Mouse (Mus musculus) small intestine, adult 2 months (tissue): ENCODE data around the gene Catsper2.

Experiments
- CTCF ChIP-seq: fragments of 200-500 bp; IDR thresholded peaks from 2 replicates; pipeline ENCODE4 v1.5.1; 2012; ENCODE audit warnings: low read depth, mild to moderate bottlenecking, control low read depth, inconsistent platforms, low read length, moderate library complexity, mixed read lengths; ENCODE audit not compliant: insufficient replicate concordance, insufficient read length; ENCODE audit errors: extremely low read depth
- POLR2A ChIP-seq: fragments of 200-500 bp; IDR thresholded peaks from 2 replicates; pipeline ENCODE4 v1.6.1; 2012; ENCODE audit warnings: low read depth, mild to moderate bottlenecking, control low read depth, inconsistent platforms, low read length, moderate library complexity

DNA sequence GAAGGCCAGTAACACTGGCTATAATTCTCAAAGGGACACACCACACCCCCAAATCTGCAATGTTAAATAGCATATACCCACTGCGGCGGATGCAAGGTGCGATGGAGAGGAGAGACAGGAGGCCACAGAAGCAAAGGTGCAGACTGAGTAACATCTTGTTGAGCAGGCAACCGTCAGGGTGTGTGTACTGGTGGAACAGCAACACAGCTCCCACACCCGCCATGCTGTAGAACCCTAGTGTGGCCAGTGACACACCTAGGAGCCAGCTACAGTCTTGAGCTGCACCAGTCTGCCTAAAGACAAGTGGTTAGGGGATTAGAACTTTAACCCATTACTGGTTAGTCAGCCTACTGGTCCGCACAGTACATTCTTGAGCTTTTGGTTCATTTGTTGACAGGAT, 40.3 kb upstream of the Catsper2 start:
- TF ChIP-seq POLR2A (no peak), CTCF (no peak)
